Mouse (Mus musculus) megakaryocyte, embryonic 14.5 days (primary cell): ENCODE results near the gene 1110008P14Rik.

Experiments used
- FLI1 ChIP-seq: IDR thresholded peaks from 2 replicates; pipeline ENCODE4 v1.6.1; 2012; ENCODE audit warnings: low read length, inconsistent platforms, mixed read lengths
- GATA1 ChIP-seq: IDR thresholded peaks from 3 replicates; pipeline ENCODE4 v1.6.1; 2012; ENCODE audit warnings: mixed read lengths, low read length, inconsistent platforms, borderline replicate concordance

DNA sequence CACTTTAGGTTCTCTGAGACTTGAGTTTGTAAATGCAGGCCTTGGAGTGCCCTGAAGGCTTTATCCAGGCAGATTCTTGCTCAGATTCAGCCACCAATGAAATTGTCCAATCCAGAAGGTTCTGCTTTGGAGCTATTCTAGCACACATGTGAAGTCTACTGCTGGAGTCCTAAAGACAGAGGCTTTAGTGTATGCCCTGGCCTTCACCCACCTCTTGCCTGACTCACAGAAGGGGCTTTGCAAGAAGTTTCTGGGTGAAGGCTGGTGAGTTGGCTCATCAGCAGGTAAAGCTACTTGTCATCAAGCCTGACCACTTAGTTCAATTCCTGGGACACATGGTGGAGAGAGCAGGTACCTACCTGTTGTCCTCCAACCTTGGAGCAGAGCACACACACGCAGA lies 44.4 kb upstream of the 1110008P14Rik start:
- TF ChIP-seq GATA1, result no peak
- no peak for TF ChIP-seq FLI1
